In genomic region chr10:53341288-53341965, GRCm38 (mm10) we compare ENCODE assay signal across 8 mouse cellular contexts. TPM values are rescaled to one million over a fixed set of nuclear protein-coding genes. Genes with fewer than 3 reads are reported as not detected.
DNase-seq lines count a peak whose midpoint lies in the region; ATAC-seq and TF ChIP-seq lines count a peak whose summit lies in the region.

No protein-coding gene starts in this region.

- H3K4me3 ChIP-seq in intestine, postnatal 0 days (ENCODE audit: low read depth, low read length), result no peak overlapping the region
- no peak overlapping the region for H3K4me3 ChIP-seq in intestine, embryonic 16.5 days (ENCODE audit: low read length)
- no peak overlapping the region for H3K4me3 ChIP-seq in MEL (ENCODE audit: control insufficient read depth in 1 of 2, insufficient read depth in 1 of 2, low read depth in 2 of 2, low read length in 2 of 2)
- peak overlapping the region; percentile 44 for H3K4me3 ChIP-seq in heart, embryonic 15.5 days
- H3K4me3 ChIP-seq in stomach, postnatal 0 days (ENCODE audit: low read depth, low read length), result no peak overlapping the region

- no peak for TF ChIP-seq POLR2A in MEL (IDR thresholded peaks at IDR 0.05; ENCODE audit: control insufficient read depth in 1 of 2, insufficient read depth in 1 of 2, low read depth in 1 of 2, low read length in 2 of 2, poor library complexity in 1 of 2)

- no peak overlapping the region for H3K9ac ChIP-seq in intestine, postnatal 0 days (ENCODE audit: low read depth, low read length)
- H3K9ac ChIP-seq in intestine, embryonic 16.5 days (ENCODE audit: low read depth, low read length), result no peak overlapping the region
- H3K9ac ChIP-seq in MEL (ENCODE audit: control insufficient read depth, low read depth, low read length, poor library complexity, severe bottlenecking), result no peak overlapping the region
- peak overlapping the region; percentile 55 for H3K9ac ChIP-seq in heart, embryonic 15.5 days
- no peak overlapping the region for H3K9ac ChIP-seq in stomach, postnatal 0 days (ENCODE audit: low read length)

- TF ChIP-seq EP300 in MEL (IDR thresholded peaks at IDR 0.05; ENCODE audit: low read depth in 1 of 2, low read length in 2 of 2), result no peak
- TF ChIP-seq EP300 in stomach, postnatal 0 days (optimal IDR thresholded peaks at IDR 0.05), result no peak

- no peak overlapping the region for H3K4me2 ChIP-seq in intestine, postnatal 0 days (replicated peaks; ENCODE audit: low read depth)
- H3K4me2 ChIP-seq in intestine, embryonic 16.5 days (ENCODE audit: low read depth, low read length), result no peak overlapping the region
- H3K4me2 ChIP-seq in heart, embryonic 15.5 days, result peak overlapping the region; percentile 57
- H3K4me2 ChIP-seq in stomach, postnatal 0 days (replicated peaks; ENCODE audit: low read depth), result no peak overlapping the region

- no peaks in the 10 kb centered on the region for H3K9me3 ChIP-seq in intestine, postnatal 0 days (ENCODE audit: control insufficient read depth)
- no peaks in the 10 kb centered on the region for H3K9me3 ChIP-seq in intestine, embryonic 16.5 days (ENCODE audit: control insufficient read depth, low read length)
- no peaks in the 10 kb centered on the region for H3K9me3 ChIP-seq in MEL (replicated peaks; ENCODE audit: insufficient read depth, low read length)
- H3K9me3 ChIP-seq in heart, embryonic 15.5 days (replicated peaks), result no peaks in the 10 kb centered on the region
- H3K9me3 ChIP-seq in stomach, postnatal 0 days (ENCODE audit: control insufficient read depth, low read length), result no peaks in the 10 kb centered on the region

- H3K4me1 ChIP-seq in intestine, postnatal 0 days (replicated peaks; ENCODE audit: control insufficient read depth, insufficient read depth, low read length), result no peaks in the 10 kb centered on the region
- peaks cover 7% of the 10 kb centered on the region for H3K4me1 ChIP-seq in intestine, embryonic 16.5 days (ENCODE audit: control insufficient read depth, insufficient read depth, low read length)
- peaks cover 8 to 28% of the 10 kb centered on the region in 2 experiments for H3K4me1 ChIP-seq in MEL (ENCODE audit: control insufficient read depth in 1 of 2, insufficient read depth in 2 of 2, low read length in 2 of 2)
- H3K4me1 ChIP-seq in heart, embryonic 15.5 days (replicated peaks), result peaks cover 6% of the 10 kb centered on the region
- H3K4me1 ChIP-seq in stomach, postnatal 0 days (replicated peaks; ENCODE audit: control insufficient read depth, insufficient read depth), result no peaks in the 10 kb centered on the region

- ATAC-seq in intestine, postnatal 0 days, result no peak
- ATAC-seq in intestine, embryonic 16.5 days, result no peak
- ATAC-seq in heart, embryonic 15.5 days (replicated peaks; ENCODE audit: insufficient number of reproducible peaks, insufficient read depth, low FRiP score, low read depth), result no peak
- no peak for ATAC-seq in stomach, postnatal 0 days (ENCODE audit: low FRiP score, low TSS enrichment)

- no peaks in the 10 kb centered on the region for H3K27me3 ChIP-seq in intestine, postnatal 0 days (replicated peaks; ENCODE audit: control insufficient read depth, insufficient read depth, low read length)
- no peaks in the 10 kb centered on the region for H3K27me3 ChIP-seq in intestine, embryonic 16.5 days (replicated peaks; ENCODE audit: control insufficient read depth, insufficient read depth, low read length)
- H3K27me3 ChIP-seq in MEL (ENCODE audit: control insufficient read depth in 1 of 2, insufficient read depth in 2 of 2, low read length in 2 of 2), result no peaks in the 10 kb centered on the region
- no peaks in the 10 kb centered on the region for H3K27me3 ChIP-seq in heart, embryonic 15.5 days
- H3K27me3 ChIP-seq in stomach, postnatal 0 days (ENCODE audit: control insufficient read depth, insufficient read depth, low read length), result no peaks in the 10 kb centered on the region

- H3K27ac ChIP-seq in intestine, postnatal 0 days (ENCODE audit: low read depth, low read length), result no peak overlapping the region
- H3K27ac ChIP-seq in intestine, embryonic 16.5 days (ENCODE audit: low read length), result no peak overlapping the region
- no peak overlapping the region for H3K27ac ChIP-seq in MEL (ENCODE audit: control insufficient read depth, low read depth, low read length)
- peak overlapping the region; percentile 83 for H3K27ac ChIP-seq in heart, embryonic 15.5 days
- no peak overlapping the region for H3K27ac ChIP-seq in stomach, postnatal 0 days (replicated peaks)

- peak; percentile 76 for TF ChIP-seq CTCF in intestine, postnatal 0 days (IDR thresholded peaks at IDR 0.05; ENCODE audit: low read depth)
- peak; percentile 70 to 86 (median 71) for TF ChIP-seq CTCF in MEL (IDR thresholded peaks at IDR 0.05 in 2 of 3, conservative IDR thresholded peaks at IDR 0.05 in 1 of 3; ENCODE audit: control insufficient read depth in 1 of 3, insufficient read depth in 1 of 3, low read depth in 2 of 3, low read length in 3 of 3, poor library complexity in 1 of 3, severe bottlenecking in 1 of 3)
- TF ChIP-seq CTCF in stomach, postnatal 0 days (IDR thresholded peaks at IDR 0.05; ENCODE audit: low read depth), result peak; percentile 82

- peaks cover 1% of the 10 kb centered on the region; the same call in 1 of the 2 replicates for H3K79me2 ChIP-seq in MEL (ENCODE audit: control insufficient read depth, insufficient read depth, low read length, poor library complexity)

- peak; percentile 94 for TF ChIP-seq RAD21 in MEL (IDR thresholded peaks at IDR 0.05; ENCODE audit: low read depth, low read length)

- 83% methylated on average over 7 of the region's 7 CpGs for WGBS in intestine, postnatal 0 days
- WGBS in intestine, embryonic 16.5 days, result 82% methylated on average over 7 of the region's 7 CpGs
- WGBS in heart, embryonic 15.5 days, result 52% methylated on average over 7 of the region's 7 CpGs
- 80% methylated on average over 7 of the region's 7 CpGs for WGBS in stomach, postnatal 0 days

- H3K36me3 ChIP-seq in intestine, postnatal 0 days (ENCODE audit: control insufficient read depth, insufficient read depth), result no peaks in the 10 kb centered on the region
- no peaks in the 10 kb centered on the region for H3K36me3 ChIP-seq in intestine, embryonic 16.5 days (ENCODE audit: control insufficient read depth, insufficient read depth, low read length)
- H3K36me3 ChIP-seq in MEL (ENCODE audit: control insufficient read depth in 1 of 2, insufficient read depth in 2 of 2, low read length in 2 of 2), result peaks cover 0 to 18% of the 10 kb centered on the region in 2 experiments; a peak in 2 of 4 replicates
- H3K36me3 ChIP-seq in heart, embryonic 15.5 days, result peaks cover 9% of the 10 kb centered on the region; the same call in 1 of the 2 replicates
- H3K36me3 ChIP-seq in stomach, postnatal 0 days (ENCODE audit: control insufficient read depth, insufficient read depth, low read length), result no peaks in the 10 kb centered on the region

- DNase-seq in A20 (ENCODE audit: low read depth, low spot score) (peak; percentile 44), MEL (ENCODE audit: low read depth, low spot score) (peak; percentile 72)
- DNase-seq in stomach, postnatal 0 days (ENCODE audit: low spot score), result no peak
- no peak for DNase-seq in kidney, postnatal 25 days
- no peak for DNase-seq in ovary, postnatal 10 days (ENCODE audit: low spot score)

TF ChIP-seq in MEL, 35 proteins besides CTCF, POLR2A, EP300 and RAD21:
- TF ChIP-seq USF2 (IDR thresholded peaks at IDR 0.05; ENCODE audit: borderline replicate concordance in 1 of 2, insufficient read depth in 1 of 2, low read depth in 1 of 2, low read length in 2 of 2), result no peak
- peak; percentile 94 for TF ChIP-seq ZC3H11A (IDR thresholded peaks at IDR 0.05; ENCODE audit: low read depth, low read length)
- TF ChIP-seq SMC3 (IDR thresholded peaks at IDR 0.05; ENCODE audit: low read depth, low read length), result peak; percentile 90
- TF ChIP-seq NRF1 (IDR thresholded peaks at IDR 0.05; ENCODE audit: insufficient read depth, low read depth, low read length, poor library complexity, severe bottlenecking), result no peak

RNA-seq across cellular contexts. Expression of gene Pln, which starts 4.0 kb away (rescaled TPM):
- polyA plus RNA-seq in intestine, postnatal 0 days (2015; fragmentation: Nextera tagmentation; extraction: Ambion mirVana), result 6.4 and 10.8 TPM in 2 replicates
- 0.91 and 1.2 TPM in 2 replicates for polyA plus RNA-seq in intestine, embryonic 16.5 days (2015; fragmentation: Nextera tagmentation; extraction: Ambion mirVana)
- 0.92 and 1.3 TPM in 2 replicates for total RNA-seq in MEL (2012; rRNA removed)
- under 1 TPM in 1 of 2 experiments, not detected in 1; 0.22 TPM for polyA plus RNA-seq in MEL (2012; ENCODE audit: insufficient read depth in 1 of 2, insufficient read length in 2 of 2, low read depth in 1 of 2, low replicate concordance in 2 of 2, missing spikeins in 1 of 2)
- polyA plus RNA-seq in heart, embryonic 15.5 days (2015; fragmentation: Nextera tagmentation; extraction: Ambion mirVana), result 791 and 1,187 TPM in 2 replicates
- polyA plus RNA-seq in stomach, postnatal 0 days (2015; fragmentation: Nextera tagmentation; extraction: Ambion mirVana), result 21.2 and 22.8 TPM in 2 replicates

RNA-seq across cellular contexts. Expression of gene Cep85l, which starts 38.3 kb away (rescaled TPM):
- 1.5 and 1.9 TPM in 2 replicates for polyA plus RNA-seq in intestine, postnatal 0 days (2015; fragmentation: Nextera tagmentation; extraction: Ambion mirVana)
- polyA plus RNA-seq in intestine, embryonic 16.5 days (2015; fragmentation: Nextera tagmentation; extraction: Ambion mirVana), result 1.3 and 1.8 TPM in 2 replicates
- total RNA-seq in MEL (2012; rRNA removed), result 2.1 and 2.2 TPM in 2 replicates
- 10 to 100 TPM in 1 of 2 experiments, 1 to 10 TPM in 1; 3.0 to 43.1 TPM for polyA plus RNA-seq in MEL (2012; ENCODE audit: insufficient read depth in 1 of 2, insufficient read length in 2 of 2, low read depth in 1 of 2, low replicate concordance in 2 of 2, missing spikeins in 1 of 2)
- polyA plus RNA-seq in heart, embryonic 15.5 days (2015; fragmentation: Nextera tagmentation; extraction: Ambion mirVana), result 5.1 TPM in 2 replicates
- 1.6 and 2.0 TPM in 2 replicates for polyA plus RNA-seq in stomach, postnatal 0 days (2015; fragmentation: Nextera tagmentation; extraction: Ambion mirVana)

Comparison
In these comparisons a context has a peak if more than half of its experiments do, and no peak if none do; other contexts are left out.
1. DNase-seq: peak in A20 (single experiment) and MEL (single experiment); none in stomach, postnatal 0 days (single experiment), kidney, postnatal 25 days (0 of 2) and ovary, postnatal 10 days (single experiment).
2. RNA of gene Pln, which starts 4.0 kb away (polyA plus RNA-seq): 791 to 1,187 TPM in heart, embryonic 15.5 days; 21.2 to 22.8 TPM in stomach, postnatal 0 days, 6.4 to 10.8 TPM in intestine, postnatal 0 days, 0.91 to 1.2 TPM in intestine, embryonic 16.5 days and 0.22 TPM in MEL; every median in the first group is over 10 times any median in the second.
3. Peak in every context shown above with its lines, with median percentiles within 50 percentile points of each other: CTCF ChIP-seq.